Mouse (Mus musculus) E14TG2a.4 (cell line): ENCODE data around the gene Ano10.

ENCODE experiments used
- CTCF ChIP-seq: conservative IDR thresholded peaks from 2 replicates; pipeline ENCODE4 v1.5.1; 2014; ENCODE audit warnings: low read length
- NANOG ChIP-seq: IDR thresholded peaks from 2 replicates; pipeline ENCODE4 v1.6.1; 2014; ENCODE audit warnings: borderline replicate concordance, low read length, mixed read lengths

- TF ChIP-seq CTCF (no peak), NANOG (no peak)
Measured at GRCm38 (mm10) chr9:122281004-122281403, 13.2 kb downstream of the Ano10 start.
